Mouse (Mus musculus): Measurements from ENCODE around the gene Arhgef12. TPM values are rescaled to one million over a fixed set of nuclear protein-coding genes. Genes with fewer than 3 reads are reported as not detected.

The Arhgef12 gene
- polyA plus RNA-seq, 1 experiment: 6.9 TPM

DNA sequence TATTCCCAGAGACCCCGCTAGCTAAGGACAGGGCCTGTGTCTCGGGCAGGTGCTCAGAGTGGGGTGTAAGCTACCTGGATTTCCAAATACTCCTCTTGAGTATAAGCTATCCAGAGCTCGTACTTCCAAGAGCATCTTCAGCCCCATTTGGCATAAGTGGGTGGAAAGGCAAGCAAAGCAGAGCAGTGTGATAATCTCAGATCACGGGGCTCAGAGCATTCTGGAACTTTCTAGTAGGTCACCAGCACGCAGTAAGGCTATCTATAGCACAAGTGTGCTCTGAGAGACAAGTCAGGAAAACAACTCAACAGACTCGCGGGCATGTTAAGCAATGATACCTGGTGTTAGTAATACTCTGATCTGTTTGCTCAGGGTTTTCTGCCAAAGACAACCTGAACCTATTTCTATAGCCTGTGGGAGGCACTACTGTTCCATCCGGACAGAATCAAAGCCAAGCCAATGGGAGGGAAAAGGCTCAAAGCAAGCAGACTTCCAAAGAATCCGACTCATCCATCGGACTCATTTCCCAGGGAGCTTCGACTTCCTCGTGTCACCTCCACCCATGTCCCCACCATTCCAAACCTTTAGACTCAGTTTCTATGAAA, 37.3 kb upstream of the Arhgef12 start:
- H3K4me3 ChIP-seq (ENCODE audit: control insufficient read depth, low read depth, low read length): no peak overlapping the region
- no peaks in the 10 kb centered on the region; the same call in 1 of the 2 replicates for H3K4me1 ChIP-seq (ENCODE audit: control insufficient read depth, insufficient read depth, low read length)
- H3K27me3 ChIP-seq (ENCODE audit: control insufficient read depth, insufficient read depth, low read length): no peaks in the 10 kb centered on the region
- no peak overlapping the region for H3K27ac ChIP-seq (ENCODE audit: control insufficient read depth, insufficient read depth, low read depth, low read length)
- TF ChIP-seq CTCF (IDR thresholded peaks at IDR 0.05; ENCODE audit: control insufficient read depth, insufficient read depth, insufficient replicate concordance, low read depth, low read length) (no peak), POLR2A (IDR thresholded peaks at IDR 0.05; ENCODE audit: control insufficient read depth, low read depth, low read length) (no peak)
- no peaks in the 10 kb centered on the region for H3K36me3 ChIP-seq (ENCODE audit: control insufficient read depth, insufficient read depth, low read length)

DNA sequence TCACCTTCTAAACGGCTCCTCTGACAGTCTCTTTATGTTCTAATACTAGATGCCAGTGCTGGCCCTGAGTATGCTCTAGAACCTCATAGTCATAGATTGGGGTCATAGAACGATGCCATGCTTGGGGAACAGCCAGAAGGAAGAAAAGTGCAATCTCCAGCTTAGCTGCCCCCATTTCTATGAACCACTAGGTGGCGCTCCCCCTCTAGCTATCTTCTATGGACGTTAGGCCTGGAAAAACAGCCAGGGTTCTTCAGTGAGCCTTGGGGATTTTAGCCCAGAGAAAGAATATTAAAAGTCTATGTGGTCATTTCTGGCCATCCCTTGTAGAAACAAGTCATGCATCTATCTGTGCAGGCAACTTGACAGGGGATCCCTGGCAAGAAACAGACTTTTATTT, 34.8 kb upstream of the Arhgef12 start:
- no peaks in the 10 kb centered on the region; the same call in 1 of the 2 replicates for H3K4me1 ChIP-seq (ENCODE audit: control insufficient read depth, insufficient read depth, low read length)
- H3K27me3 ChIP-seq (ENCODE audit: control insufficient read depth, insufficient read depth, low read length): no peaks in the 10 kb centered on the region
- H3K27ac ChIP-seq (ENCODE audit: control insufficient read depth, insufficient read depth, low read depth, low read length): no peak overlapping the region
- H3K36me3 ChIP-seq (ENCODE audit: control insufficient read depth, insufficient read depth, low read length): no peaks in the 10 kb centered on the region
- TF ChIP-seq CTCF (IDR thresholded peaks at IDR 0.05; ENCODE audit: control insufficient read depth, insufficient read depth, insufficient replicate concordance, low read depth, low read length): peak; percentile 50; the same call in 1 of the 2 replicates
- no peak for TF ChIP-seq POLR2A (IDR thresholded peaks at IDR 0.05; ENCODE audit: control insufficient read depth, low read depth, low read length)
- no peak overlapping the region for H3K4me3 ChIP-seq (ENCODE audit: control insufficient read depth, low read depth, low read length)

DNA sequence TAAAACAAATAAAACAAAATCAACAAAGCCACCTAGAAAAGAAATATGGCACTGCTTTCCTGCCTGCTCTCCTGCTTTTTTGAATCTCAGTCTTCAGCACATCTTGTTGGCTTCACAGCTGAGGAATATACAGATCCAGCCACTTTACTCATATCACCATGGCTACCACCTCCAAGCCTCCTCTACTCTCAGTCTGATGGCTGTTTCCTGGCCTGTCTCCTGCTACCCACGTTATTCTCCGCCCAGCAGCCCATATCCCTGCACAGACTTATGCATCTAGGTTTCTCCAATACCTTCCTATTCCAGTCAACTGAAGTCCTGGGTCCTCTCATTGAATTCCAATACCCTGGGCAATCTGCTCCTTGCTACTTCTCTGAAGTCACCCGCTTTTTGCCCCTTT, 26.5 kb upstream of the Arhgef12 start:
- H3K36me3 ChIP-seq (ENCODE audit: control insufficient read depth, insufficient read depth, low read length): no peaks in the 10 kb centered on the region
- no peak overlapping the region for H3K27ac ChIP-seq (ENCODE audit: control insufficient read depth, insufficient read depth, low read depth, low read length)
- H3K4me1 ChIP-seq (ENCODE audit: control insufficient read depth, insufficient read depth, low read length): peaks cover 4% of the 10 kb centered on the region
- H3K27me3 ChIP-seq (ENCODE audit: control insufficient read depth, insufficient read depth, low read length): no peaks in the 10 kb centered on the region
- no peak overlapping the region for H3K4me3 ChIP-seq (ENCODE audit: control insufficient read depth, low read depth, low read length)
- TF ChIP-seq POLR2A (IDR thresholded peaks at IDR 0.05; ENCODE audit: control insufficient read depth, low read depth, low read length) (no peak), CTCF (IDR thresholded peaks at IDR 0.05; ENCODE audit: control insufficient read depth, insufficient read depth, insufficient replicate concordance, low read depth, low read length) (no peak)

DNA sequence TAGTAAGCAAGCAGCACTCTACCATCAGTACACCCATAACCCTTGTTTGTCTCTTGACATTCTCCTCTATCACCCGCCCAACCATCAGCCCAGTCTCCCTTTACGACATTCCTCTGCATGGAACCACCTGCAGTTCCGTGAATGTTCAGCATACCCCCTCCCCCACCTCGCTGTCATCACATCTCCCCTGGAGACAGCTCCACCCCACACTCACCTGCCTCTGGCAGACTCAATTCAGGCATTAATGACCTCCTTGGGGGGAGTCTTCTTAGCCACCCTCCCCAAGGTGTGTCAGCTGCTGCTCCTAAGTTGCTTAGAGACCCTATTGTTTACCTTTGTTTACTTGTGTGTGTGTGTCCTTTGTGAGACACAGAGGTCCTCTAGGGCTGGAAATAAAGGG, 25.3 kb upstream of the Arhgef12 start:
- H3K4me3 ChIP-seq (ENCODE audit: control insufficient read depth, low read depth, low read length): no peak overlapping the region
- H3K4me1 ChIP-seq (ENCODE audit: control insufficient read depth, insufficient read depth, low read length): peaks cover 4% of the 10 kb centered on the region
- no peak overlapping the region for H3K27ac ChIP-seq (ENCODE audit: control insufficient read depth, insufficient read depth, low read depth, low read length)
- no peaks in the 10 kb centered on the region for H3K27me3 ChIP-seq (ENCODE audit: control insufficient read depth, insufficient read depth, low read length)
- H3K36me3 ChIP-seq (ENCODE audit: control insufficient read depth, insufficient read depth, low read length): no peaks in the 10 kb centered on the region
- TF ChIP-seq POLR2A (IDR thresholded peaks at IDR 0.05; ENCODE audit: control insufficient read depth, low read depth, low read length): no peak
- no peak for TF ChIP-seq CTCF (IDR thresholded peaks at IDR 0.05; ENCODE audit: control insufficient read depth, insufficient read depth, insufficient replicate concordance, low read depth, low read length)

DNA sequence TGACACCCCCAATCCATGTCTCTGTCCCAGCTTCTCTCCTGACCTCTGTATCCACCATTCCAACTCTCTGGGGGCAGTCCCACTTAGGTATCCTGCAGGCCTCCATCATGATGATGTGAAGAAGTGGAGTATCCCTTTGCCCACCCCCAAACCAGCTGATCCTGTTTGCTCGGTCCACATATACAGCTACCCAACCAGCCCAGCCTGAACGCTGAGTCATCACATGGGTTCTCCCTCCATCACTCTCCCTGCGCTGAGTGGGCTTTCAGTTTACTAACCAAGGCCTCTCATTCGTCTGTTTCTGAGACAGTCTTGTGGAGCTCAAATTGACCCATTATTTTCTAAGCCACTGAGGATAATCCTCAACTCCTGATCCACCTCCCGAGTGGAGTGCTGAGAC, 24.9 kb upstream of the Arhgef12 start:
- Histone ChIP-seq H3K4me3 (ENCODE audit: control insufficient read depth, low read depth, low read length) (no peak overlapping the region), H3K27ac (ENCODE audit: control insufficient read depth, insufficient read depth, low read depth, low read length) (no peak overlapping the region), H3K36me3 (ENCODE audit: control insufficient read depth, insufficient read depth, low read length) (no peaks in the 10 kb centered on the region), H3K27me3 (ENCODE audit: control insufficient read depth, insufficient read depth, low read length) (no peaks in the 10 kb centered on the region), H3K4me1 (ENCODE audit: control insufficient read depth, insufficient read depth, low read length) (peaks cover 4% of the 10 kb centered on the region)
- TF ChIP-seq CTCF (IDR thresholded peaks at IDR 0.05; ENCODE audit: control insufficient read depth, insufficient read depth, insufficient replicate concordance, low read depth, low read length): no peak
- TF ChIP-seq POLR2A (IDR thresholded peaks at IDR 0.05; ENCODE audit: control insufficient read depth, low read depth, low read length): no peak

DNA sequence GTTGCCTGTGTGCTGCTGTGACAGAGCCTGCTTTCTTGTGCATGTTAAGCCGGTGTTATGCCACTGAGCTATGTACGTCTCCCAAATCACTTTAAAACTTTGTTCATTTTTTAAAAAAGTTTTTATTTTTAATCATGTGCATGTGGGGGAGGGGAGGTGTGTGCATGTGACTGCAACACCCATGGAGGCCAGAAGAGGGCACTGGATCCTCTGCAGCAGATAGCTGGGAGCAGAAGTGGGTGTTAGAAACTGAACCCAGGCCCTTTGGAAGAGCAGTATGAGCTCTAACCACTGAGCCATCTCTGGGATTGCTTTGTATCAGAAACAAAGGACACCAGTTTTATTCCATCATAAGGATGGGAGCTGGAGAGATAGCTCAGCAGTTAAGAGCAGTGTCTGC, 23.6 kb upstream of the Arhgef12 start:
- TF ChIP-seq CTCF (IDR thresholded peaks at IDR 0.05; ENCODE audit: control insufficient read depth, insufficient read depth, insufficient replicate concordance, low read depth, low read length) (peak; percentile 30; the same call in 1 of the 2 replicates), POLR2A (IDR thresholded peaks at IDR 0.05; ENCODE audit: control insufficient read depth, low read depth, low read length) (no peak)
- Histone ChIP-seq H3K27ac (ENCODE audit: control insufficient read depth, insufficient read depth, low read depth, low read length) (no peak overlapping the region), H3K4me3 (ENCODE audit: control insufficient read depth, low read depth, low read length) (no peak overlapping the region), H3K27me3 (ENCODE audit: control insufficient read depth, insufficient read depth, low read length) (no peaks in the 10 kb centered on the region), H3K36me3 (ENCODE audit: control insufficient read depth, insufficient read depth, low read length) (no peaks in the 10 kb centered on the region), H3K4me1 (ENCODE audit: control insufficient read depth, insufficient read depth, low read length) (peaks cover 4% of the 10 kb centered on the region)

DNA sequence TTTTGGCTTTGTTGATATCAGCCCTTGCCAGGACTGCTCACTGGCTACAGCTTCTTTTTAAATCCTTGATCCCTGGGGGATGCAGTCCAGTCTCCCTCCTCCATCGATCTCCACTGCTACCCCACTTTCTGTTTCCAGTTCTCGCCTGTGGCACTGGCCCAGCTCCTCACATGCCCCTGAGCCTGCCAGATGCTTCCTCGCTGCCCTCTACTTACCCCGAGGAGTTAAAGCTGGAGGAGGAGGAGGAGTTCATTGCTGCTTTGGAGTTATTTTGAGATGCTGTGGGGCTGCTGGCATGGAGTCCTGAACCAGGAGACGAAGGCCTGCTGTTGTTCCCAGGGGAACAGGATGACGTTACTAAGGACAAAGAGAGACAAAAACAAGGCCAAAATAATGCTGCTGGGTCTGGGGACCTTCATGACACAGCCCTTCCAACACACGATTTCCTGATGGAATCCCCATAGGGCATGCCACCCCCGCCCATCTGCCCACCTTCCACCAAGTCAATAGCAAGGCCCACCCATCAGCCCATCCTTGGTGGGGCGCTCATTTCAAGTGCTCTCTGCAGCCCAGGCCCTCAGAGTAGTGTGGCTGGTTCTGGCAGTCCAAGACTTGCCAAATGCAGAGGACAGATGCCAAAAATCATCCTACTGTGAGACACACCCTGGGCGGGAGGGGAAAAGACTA, 20.2 kb upstream of the Arhgef12 start:
- TF ChIP-seq CTCF (IDR thresholded peaks at IDR 0.05; ENCODE audit: control insufficient read depth, insufficient read depth, insufficient replicate concordance, low read depth, low read length) (no peak), POLR2A (IDR thresholded peaks at IDR 0.05; ENCODE audit: control insufficient read depth, low read depth, low read length) (no peak)
- peaks cover 4% of the 10 kb centered on the region for H3K4me1 ChIP-seq (ENCODE audit: control insufficient read depth, insufficient read depth, low read length)
- no peak overlapping the region for H3K4me3 ChIP-seq (ENCODE audit: control insufficient read depth, low read depth, low read length)
- no peaks in the 10 kb centered on the region for H3K36me3 ChIP-seq (ENCODE audit: control insufficient read depth, insufficient read depth, low read length)
- no peaks in the 10 kb centered on the region for H3K27me3 ChIP-seq (ENCODE audit: control insufficient read depth, insufficient read depth, low read length)
- 0 out of 2 replicates have a peak overlapping the region, but pooled peaks have one; percentile 5 for H3K27ac ChIP-seq (ENCODE audit: control insufficient read depth, insufficient read depth, low read depth, low read length)
